Mouse (Mus musculus): ENCODE measurements around the gene 5830411N06Rik. TPM values are rescaled to one million over a fixed set of nuclear protein-coding genes. Genes with fewer than 3 reads are reported as not detected.

The 5830411N06Rik gene
- total and polyA plus RNA-seq, 2 experiments from 2014 or later: not detected

GRCm38 (mm10) chr7:140253780-140254299 is 6.8 kb downstream of the 5830411N06Rik start:
- no peak overlapping the region for H3K27ac ChIP-seq
- no peak overlapping the region for H3K4me2 ChIP-seq (ENCODE audit: low read depth, low read length)
- no peak overlapping the region for H3K4me3 ChIP-seq (ENCODE audit: low read length)
- H3K9ac ChIP-seq (replicated peaks; ENCODE audit: low read length): no peak overlapping the region
- TF ChIP-seq CTCF (IDR thresholded peaks at IDR 0.05; ENCODE audit: low read depth): no peak
- no peaks in the 10 kb centered on the region for H3K4me1 ChIP-seq (ENCODE audit: insufficient read depth, low read length)
- H3K9me3 ChIP-seq (ENCODE audit: low read length): no peaks in the 10 kb centered on the region
- WGBS: 83% methylated on average over 7 of the region's 7 CpGs
- DNase-seq (ENCODE audit: low spot score) (no peak), ATAC-seq (no peak)
- no peaks in the 10 kb centered on the region for H3K36me3 ChIP-seq (ENCODE audit: insufficient read depth, low read length)
- H3K27me3 ChIP-seq (ENCODE audit: insufficient read depth, low read length): no peaks in the 10 kb centered on the region

DNA sequence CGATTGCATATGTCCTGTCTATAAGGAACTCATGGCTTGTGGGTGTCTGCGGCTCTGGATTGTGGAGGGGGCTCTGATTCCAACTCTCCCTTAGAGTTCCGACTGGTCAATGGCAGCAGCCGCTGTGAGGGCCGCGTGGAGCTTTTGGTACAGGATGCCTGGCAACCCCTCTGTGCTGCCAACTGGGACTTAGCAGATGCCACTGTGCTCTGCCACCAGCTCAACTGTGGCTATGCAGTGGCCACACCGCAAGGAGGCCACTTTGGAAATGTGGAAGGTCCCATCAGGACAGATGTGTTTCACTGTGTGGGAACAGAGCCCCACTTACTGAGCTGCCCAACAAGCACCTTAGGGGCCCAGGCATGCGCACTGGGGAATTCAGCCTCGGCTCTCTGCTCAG is 48.7 kb downstream of the 5830411N06Rik start:
- H3K9ac ChIP-seq (replicated peaks; ENCODE audit: low read length): no peak overlapping the region
- no peak overlapping the region for H3K4me2 ChIP-seq (ENCODE audit: low read depth, low read length)
- H3K4me1 ChIP-seq (ENCODE audit: insufficient read depth, low read length): no peaks in the 10 kb centered on the region
- no peaks in the 10 kb centered on the region for H3K9me3 ChIP-seq (ENCODE audit: low read length)
- DNase-seq (ENCODE audit: low spot score) (no peak), ATAC-seq (no peak)
- no peak for TF ChIP-seq CTCF (IDR thresholded peaks at IDR 0.05; ENCODE audit: low read depth)
- no peak overlapping the region for H3K27ac ChIP-seq
- WGBS: 89% methylated on average over 9 of the region's 9 CpGs
- no peaks in the 10 kb centered on the region for H3K27me3 ChIP-seq (ENCODE audit: insufficient read depth, low read length)
- H3K36me3 ChIP-seq (ENCODE audit: insufficient read depth, low read length): no peaks in the 10 kb centered on the region
- no peak overlapping the region for H3K4me3 ChIP-seq (ENCODE audit: low read length)

GRCm38 (mm10) chr7:140296876-140297275 is 49.8 kb downstream of the 5830411N06Rik start:
- Histone ChIP-seq H3K4me1 (ENCODE audit: insufficient read depth, low read length) (no peaks in the 10 kb centered on the region), H3K4me2 (ENCODE audit: low read depth, low read length) (no peak overlapping the region), H3K9me3 (ENCODE audit: low read length) (no peaks in the 10 kb centered on the region), H3K27me3 (ENCODE audit: insufficient read depth, low read length) (no peaks in the 10 kb centered on the region), H3K4me3 (ENCODE audit: low read length) (no peak overlapping the region), H3K9ac (replicated peaks; ENCODE audit: low read length) (no peak overlapping the region), H3K27ac (no peak overlapping the region), H3K36me3 (ENCODE audit: insufficient read depth, low read length) (no peaks in the 10 kb centered on the region)
- DNase-seq (ENCODE audit: low spot score) (no peak), ATAC-seq (no peak)
- WGBS: 76% methylated on average over 6 of the region's 6 CpGs
- no peak for TF ChIP-seq CTCF (IDR thresholded peaks at IDR 0.05; ENCODE audit: low read depth)

DNA sequence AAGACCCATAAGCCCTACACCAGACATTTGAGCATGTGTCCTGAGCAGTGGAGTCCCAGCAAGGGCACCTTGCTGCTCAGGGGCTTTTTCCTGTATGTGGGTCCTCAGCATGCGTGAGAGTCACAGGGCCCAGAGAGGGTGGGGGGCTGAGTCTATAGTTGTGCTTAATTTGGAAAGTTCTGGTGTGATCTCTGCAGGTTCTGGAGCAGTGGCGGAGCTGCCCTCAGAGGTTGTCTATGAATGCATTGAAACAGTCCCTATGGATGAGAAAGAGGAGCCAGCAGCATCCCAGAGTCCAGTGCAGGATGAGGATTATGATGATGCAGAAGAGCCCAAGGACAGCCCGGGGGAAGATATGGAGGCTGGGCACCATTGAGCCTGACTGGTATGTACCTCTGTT is 52.3 kb downstream of the 5830411N06Rik start:
- no peak for ATAC-seq
- no peaks in the 10 kb centered on the region for H3K36me3 ChIP-seq (ENCODE audit: insufficient read depth, low read length)
- DNase-seq (ENCODE audit: low spot score): no peak
- no peak overlapping the region for H3K4me3 ChIP-seq (ENCODE audit: low read length)
- H3K4me2 ChIP-seq (ENCODE audit: low read depth, low read length): no peak overlapping the region
- no peaks in the 10 kb centered on the region for H3K4me1 ChIP-seq (ENCODE audit: insufficient read depth, low read length)
- H3K27ac ChIP-seq: no peak overlapping the region
- no peaks in the 10 kb centered on the region for H3K9me3 ChIP-seq (ENCODE audit: low read length)
- no peak overlapping the region for H3K9ac ChIP-seq (replicated peaks; ENCODE audit: low read length)
- TF ChIP-seq CTCF (IDR thresholded peaks at IDR 0.05; ENCODE audit: low read depth): no peak
- WGBS: 94% methylated on average over 3 of the region's 3 CpGs
- H3K27me3 ChIP-seq (ENCODE audit: insufficient read depth, low read length): no peaks in the 10 kb centered on the region

GRCm38 (mm10) chr7:140319861-140320385 is 72.8 kb downstream of the 5830411N06Rik start:
- Histone ChIP-seq H3K27ac (no peak overlapping the region), H3K4me1 (ENCODE audit: insufficient read depth, low read length) (no peaks in the 10 kb centered on the region), H3K4me3 (ENCODE audit: low read length) (no peak overlapping the region), H3K27me3 (ENCODE audit: insufficient read depth, low read length) (no peaks in the 10 kb centered on the region), H3K4me2 (ENCODE audit: low read depth, low read length) (no peak overlapping the region), H3K9ac (replicated peaks; ENCODE audit: low read length) (no peak overlapping the region), H3K9me3 (ENCODE audit: low read length) (no peaks in the 10 kb centered on the region), H3K36me3 (ENCODE audit: insufficient read depth, low read length) (no peaks in the 10 kb centered on the region)
- WGBS: 79% methylated on average over 3 of the region's 3 CpGs
- ATAC-seq: no peak
- no peak for TF ChIP-seq CTCF (IDR thresholded peaks at IDR 0.05; ENCODE audit: low read depth)
- DNase-seq (ENCODE audit: low spot score): no peak

DNA sequence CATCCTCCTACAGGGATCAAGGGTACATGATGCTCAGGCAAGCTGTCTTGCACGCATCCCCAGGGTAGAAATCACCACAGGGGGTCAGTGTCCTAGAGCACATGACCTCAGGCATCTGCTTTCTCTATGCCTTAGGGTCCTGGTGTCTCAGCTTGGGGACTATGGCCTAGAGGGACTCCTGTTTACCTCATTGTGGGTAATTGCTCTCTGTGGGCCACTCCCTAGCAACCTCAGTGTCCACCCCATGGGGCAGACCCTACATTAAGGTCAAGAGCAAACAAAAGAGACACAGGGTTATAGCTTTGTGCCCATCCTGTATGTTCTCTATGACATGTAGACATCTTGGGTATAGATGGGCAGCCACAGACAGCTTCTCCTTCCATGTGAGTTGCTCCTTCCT is 73.5 kb downstream of the 5830411N06Rik start, which contains the start of gene Olfr525:
TSS of gene Olfr525 (plus strand) at position 301 of the 400 bp plus-strand sequence.
- H3K4me2 ChIP-seq (ENCODE audit: low read depth, low read length): no peak within 1 kb of the TSS
- 36% methylated on average over 1 of the region's 1 CpGs for WGBS
- no peak within 1 kb of the TSS for H3K27ac ChIP-seq
- no peaks in the 10 kb centered on the region for H3K36me3 ChIP-seq (ENCODE audit: insufficient read depth, low read length)
- no peak within 1 kb of the TSS for H3K4me3 ChIP-seq (ENCODE audit: low read length)
- DNase-seq (ENCODE audit: low spot score): no peak
- ATAC-seq: no peak
- no peaks in the 10 kb centered on the region for H3K4me1 ChIP-seq (ENCODE audit: insufficient read depth, low read length)
- TF ChIP-seq CTCF (IDR thresholded peaks at IDR 0.05; ENCODE audit: low read depth): no peak
- H3K9ac ChIP-seq (replicated peaks; ENCODE audit: low read length): no peak within 1 kb of the TSS
- H3K27me3 ChIP-seq (ENCODE audit: insufficient read depth, low read length): no peaks in the 10 kb centered on the region
- no peaks in the 10 kb centered on the region for H3K9me3 ChIP-seq (ENCODE audit: low read length)

DNA sequence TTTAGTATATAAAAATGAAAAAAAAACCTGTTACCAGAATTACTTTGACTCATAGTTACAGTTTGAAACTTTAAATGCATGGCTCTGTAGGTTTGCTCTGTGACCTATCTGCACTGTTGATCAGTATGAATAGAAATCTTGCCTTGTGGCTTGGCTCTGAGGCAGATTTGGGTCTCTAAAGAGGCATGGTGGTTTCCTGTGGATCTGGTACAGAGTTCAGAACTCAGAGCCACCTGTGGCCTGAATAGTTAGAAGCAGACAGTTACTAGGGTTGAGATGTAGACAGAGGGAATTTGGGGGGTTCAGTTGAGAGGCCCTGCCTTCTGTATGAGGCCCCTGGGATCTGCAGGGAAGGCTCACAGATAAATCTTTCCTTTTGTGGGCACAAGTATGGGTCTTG is 74.1 kb downstream of the 5830411N06Rik start:
- Histone ChIP-seq H3K9me3 (ENCODE audit: low read length) (no peaks in the 10 kb centered on the region), H3K27me3 (ENCODE audit: insufficient read depth, low read length) (no peaks in the 10 kb centered on the region), H3K36me3 (ENCODE audit: insufficient read depth, low read length) (no peaks in the 10 kb centered on the region), H3K4me1 (ENCODE audit: insufficient read depth, low read length) (no peaks in the 10 kb centered on the region), H3K27ac (no peak overlapping the region), H3K9ac (replicated peaks; ENCODE audit: low read length) (no peak overlapping the region), H3K4me3 (ENCODE audit: low read length) (no peak overlapping the region), H3K4me2 (ENCODE audit: low read depth, low read length) (no peak overlapping the region)
- ATAC-seq (no peak), DNase-seq (ENCODE audit: low spot score) (no peak)
- TF ChIP-seq CTCF (IDR thresholded peaks at IDR 0.05; ENCODE audit: low read depth): no peak

All from hindbrain, postnatal 0 days (tissue).